Mouse (Mus musculus) midbrain, embryonic 13.5 days (tissue): ENCODE results near the gene Kif12. TPM values are rescaled to one million over a fixed set of nuclear protein-coding genes. Genes with fewer than 3 reads are reported as not detected.

Experiments
- ATAC-seq: fragments of 200-750 bp; cut with Nextera tagmentation; 2 replicates; pipeline ENCODE4 v1.8.0; 2017; ENCODE audit warnings: mild to moderate bottlenecking, moderate TSS enrichment, moderate library complexity
- H3K27ac ChIP-seq: fragments of 300-500 bp; sonication (generic); 2 replicates; pipeline ENCODE4 v1.5.1; 2015; ENCODE audit warnings: inconsistent platforms, mild to moderate bottlenecking, moderate library complexity
- H3K27me3 ChIP-seq: fragments of 300-500 bp; sonication (generic); 2 replicates; pipeline ENCODE4 v1.6.1; 2015; ENCODE audit warnings: mild to moderate bottlenecking, inconsistent platforms
- H3K36me3 ChIP-seq: fragments of 300-500 bp; sonication (generic); 2 replicates; pipeline ENCODE4 v1.6.1; 2015; ENCODE audit warnings: mild to moderate bottlenecking, inconsistent platforms
- H3K4me1 ChIP-seq: fragments of 300-500 bp; sonication (generic); replicated peaks from 2 replicates; pipeline ENCODE4 v1.6.1; 2015; ENCODE audit warnings: inconsistent platforms
- H3K4me2 ChIP-seq: fragments of 300-500 bp; sonication (generic); replicated peaks from 2 replicates; pipeline ENCODE4 v1.6.1; 2015; ENCODE audit warnings: moderate library complexity, mild to moderate bottlenecking, inconsistent platforms
- H3K4me3 ChIP-seq: fragments of 300-500 bp; sonication (generic); replicated peaks from 2 replicates; pipeline ENCODE4 v1.5.1; 2015; ENCODE audit warnings: mild to moderate bottlenecking, inconsistent platforms
- H3K9ac ChIP-seq: fragments of 300-500 bp; sonication (generic); replicated peaks from 2 replicates; pipeline ENCODE4 v1.6.1; 2015; ENCODE audit warnings: mild to moderate bottlenecking, inconsistent platforms
- H3K9me3 ChIP-seq: fragments of 300-500 bp; sonication (generic); 2 replicates; pipeline ENCODE4 v1.6.1; 2016; ENCODE audit warnings: mild to moderate bottlenecking, inconsistent platforms
- WGBS: fragments of 180-500 bp; shearing (Covaris S2); methylation state at CpG from one replicate; pipeline ENCODE4 v1.1.7; 2015; 5-methylcytosine and 5-hydroxymethylcytosine counted together
- polyA plus RNA-seq: library from polyadenylated mRNA; unstranded; fragments of >200 nt; fragmentation: Nextera tagmentation; extraction: Ambion mirVana; gene quantifications from 2 replicates; pipeline ENCODE4 v1.2.1, GENCODE M21; 2015

Gene Kif12
- polyA plus RNA-seq: 0.23 TPM in 1 of 2 replicates, not detected in the other

GRCm38 (mm10) chr4:63171969-63172685 is at the start of gene Kif12:
TSS of gene Kif12 (minus strand) at chr4:63172131.
- Histone ChIP-seq H3K27ac (no peak within 1 kb of the TSS), H3K27me3 (peaks cover 15% of the 10 kb centered on the region; the same call in 1 of the 2 replicates), H3K4me1 (no peaks in the 10 kb centered on the region), H3K4me2 (no peak within 1 kb of the TSS), H3K4me3 (no peak within 1 kb of the TSS), H3K9ac (no peak within 1 kb of the TSS), H3K36me3 (no peaks in the 10 kb centered on the region), H3K9me3 (no peaks in the 10 kb centered on the region)
- 77% methylated on average over 4 of the region's 4 CpGs for WGBS
- ATAC-seq: no peak

- H3K4me3 ChIP-seq: no peak overlapping the region
- no peak for ATAC-seq
- H3K9me3 ChIP-seq: no peaks in the 10 kb centered on the region
- 84% methylated on average over 15 of the region's 15 CpGs for WGBS
- no peak overlapping the region for H3K9ac ChIP-seq
- H3K36me3 ChIP-seq: no peaks in the 10 kb centered on the region
- no peak overlapping the region for H3K4me2 ChIP-seq
- H3K27ac ChIP-seq: no peak overlapping the region
- H3K4me1 ChIP-seq: peaks cover 9% of the 10 kb centered on the region
- H3K27me3 ChIP-seq: peaks cover 9% of the 10 kb centered on the region
Observed at GRCm38 (mm10) chr4:63221096-63221958, 49.4 kb upstream of the Kif12 start.

GRCm38 (mm10) chr4:63219635-63220034 is 47.7 kb upstream of the Kif12 start:
- Histone ChIP-seq H3K9ac (no peak overlapping the region), H3K4me3 (no peak overlapping the region), H3K4me1 (peaks cover 22% of the 10 kb centered on the region), H3K36me3 (no peaks in the 10 kb centered on the region), H3K27ac (no peak overlapping the region), H3K4me2 (no peak overlapping the region), H3K27me3 (peaks cover 19% of the 10 kb centered on the region), H3K9me3 (no peaks in the 10 kb centered on the region)
- 85% methylated on average over 6 of the region's 6 CpGs for WGBS
- ATAC-seq: no peak

- WGBS: 75% methylated on average over 3 of the region's 3 CpGs
Observed at GRCm38 (mm10) chr4:63219059-63219458, 47.1 kb upstream of the Kif12 start.

GRCm38 (mm10) chr4:63217513-63217912 is 45.6 kb upstream of the Kif12 start:
- peaks cover 34% of the 10 kb centered on the region for H3K4me1 ChIP-seq
- peaks cover 40% of the 10 kb centered on the region for H3K27me3 ChIP-seq
- ATAC-seq: no peak
- no peak overlapping the region for H3K9ac ChIP-seq
- no peak overlapping the region for H3K4me2 ChIP-seq
- H3K4me3 ChIP-seq: no peak overlapping the region
- no peaks in the 10 kb centered on the region for H3K36me3 ChIP-seq
- no peak overlapping the region for H3K27ac ChIP-seq
- no peaks in the 10 kb centered on the region for H3K9me3 ChIP-seq
- 87% methylated on average over 6 of the region's 6 CpGs for WGBS

More at GRCm38 (mm10) chr4:63219059-63219458, 47.1 kb upstream of the Kif12 start:
- Histone ChIP-seq H3K4me1 (peaks cover 28% of the 10 kb centered on the region), H3K4me3 (no peak overlapping the region), H3K27me3 (peaks cover 25% of the 10 kb centered on the region), H3K27ac (no peak overlapping the region), H3K4me2 (no peak overlapping the region), H3K9me3 (no peaks in the 10 kb centered on the region), H3K9ac (no peak overlapping the region), H3K36me3 (no peaks in the 10 kb centered on the region)
- ATAC-seq: no peak

- 28% methylated on average over 9 of the region's 9 CpGs for WGBS
- ATAC-seq: peak; percentile 38
- Histone ChIP-seq H3K27ac (no peak overlapping the region), H3K36me3 (no peaks in the 10 kb centered on the region), H3K4me1 (peaks cover 29% of the 10 kb centered on the region), H3K4me2 (peak overlapping the region; percentile 100), H3K4me3 (peak overlapping the region; percentile 65; the same call in 1 of the 2 replicates), H3K9me3 (no peaks in the 10 kb centered on the region), H3K9ac (no peak overlapping the region), H3K27me3 (peaks cover 50% of the 10 kb centered on the region)
Observed at GRCm38 (mm10) chr4:63216566-63216965, 44.6 kb upstream of the Kif12 start.

- Histone ChIP-seq H3K9me3 (no peaks in the 10 kb centered on the region), H3K9ac (peak overlapping the region; percentile 75), H3K36me3 (no peaks in the 10 kb centered on the region), H3K4me3 (peak overlapping the region; percentile 65), H3K4me1 (peaks cover 29% of the 10 kb centered on the region), H3K27ac (no peak overlapping the region), H3K27me3 (peaks cover 52% of the 10 kb centered on the region), H3K4me2 (peak overlapping the region; percentile 100)
- under 1% methylated on average over 24 of the region's 24 CpGs for WGBS
- peak; percentile 83 for ATAC-seq
Observed at GRCm38 (mm10) chr4:63215993-63216531, 44.1 kb upstream of the Kif12 start.

- ATAC-seq: peak; percentile 72
- H3K27me3 ChIP-seq: peaks cover 52% of the 10 kb centered on the region
- WGBS: under 1% methylated on average over 67 of the region's 71 CpGs
Observed at GRCm38 (mm10) chr4:63215185-63215992, 43.5 kb upstream of the Kif12 start.

GRCm38 (mm10) chr4:63213907-63214621 is 42.1 kb upstream of the Kif12 start, which contains the start of gene Col27a1:
TSS of gene Col27a1 (plus strand) at chr4:63214004.
- Histone ChIP-seq H3K9ac (peak within 1 kb of the TSS; percentile 43; the same call in 1 of the 2 replicates), H3K4me3 (peak within 1 kb of the TSS; percentile 65), H3K36me3 (no peaks in the 10 kb centered on the region), H3K27me3 (peaks cover 54% of the 10 kb centered on the region), H3K27ac (no peak within 1 kb of the TSS), H3K4me2 (peak within 1 kb of the TSS; percentile 100), H3K9me3 (no peaks in the 10 kb centered on the region), H3K4me1 (peaks cover 29% of the 10 kb centered on the region)
- ATAC-seq: peak; percentile 28
- under 1% methylated on average over 56 of the region's 61 CpGs for WGBS

More at GRCm38 (mm10) chr4:63215185-63215992, 43.5 kb upstream of the Kif12 start:
- Histone ChIP-seq H3K36me3 (no peaks in the 10 kb centered on the region), H3K4me1 (peaks cover 29% of the 10 kb centered on the region), H3K9me3 (no peaks in the 10 kb centered on the region), H3K4me3 (peak overlapping the region; percentile 65), H3K4me2 (peak overlapping the region; percentile 100), H3K27ac (no peak overlapping the region), H3K9ac (peak overlapping the region; percentile 75)

GRCm38 (mm10) chr4:63205583-63205982 is 33.7 kb upstream of the Kif12 start:
- Histone ChIP-seq H3K36me3 (no peaks in the 10 kb centered on the region), H3K9ac (no peak overlapping the region), H3K4me1 (no peaks in the 10 kb centered on the region), H3K27ac (no peak overlapping the region), H3K4me3 (no peak overlapping the region), H3K27me3 (peaks cover 2% of the 10 kb centered on the region; the same call in 1 of the 2 replicates), H3K9me3 (no peaks in the 10 kb centered on the region), H3K4me2 (no peak overlapping the region)
- WGBS: 88% methylated on average over 7 of the region's 7 CpGs
- ATAC-seq: no peak

GRCm38 (mm10) chr4:63203874-63204273 is 31.9 kb upstream of the Kif12 start:
- ATAC-seq: no peak

More at GRCm38 (mm10) chr4:63203874-63204273, 31.9 kb upstream of the Kif12 start:
- no peak overlapping the region for H3K4me3 ChIP-seq
- no peaks in the 10 kb centered on the region for H3K4me1 ChIP-seq
- no peaks in the 10 kb centered on the region for H3K9me3 ChIP-seq
- H3K27ac ChIP-seq: no peak overlapping the region
- H3K36me3 ChIP-seq: no peaks in the 10 kb centered on the region
- H3K27me3 ChIP-seq: no peaks in the 10 kb centered on the region
- H3K4me2 ChIP-seq: no peak overlapping the region
- no peak overlapping the region for H3K9ac ChIP-seq
- 91% methylated on average over 7 of the region's 7 CpGs for WGBS
